Mouse (Mus musculus) megakaryocyte, adult 5-6 weeks (primary cell): ENCODE data around the gene Hk2. TPM values are rescaled to one million over a fixed set of nuclear protein-coding genes. Genes with fewer than 3 reads are reported as not detected.

Experiments
- ATAC-seq: 2 replicates; pipeline ENCODE4 v1.8.0; 2016; ENCODE audit warnings: mild to moderate bottlenecking, inconsistent platforms; ENCODE audit not compliant: poor library complexity, severe bottlenecking
- total RNA-seq, 2 experiments: library from RNA; stranded (forward) in 1 of 2; stranded (reverse) in 1 of 2; fragments of 153-499, 151-499 nt in 1 of 2; fragments of 221-1000, 200-1000 nt in 1 of 2; gene quantifications; 2 replicates each; pipeline versions ENCODE4 v1.2.3 to v1.2.4; 2015 to 2017

Gene Hk2
- total RNA-seq (2015) (56.7 and 64.1 TPM in 2 replicates), total RNA-seq (2017) (70.2 and 71.2 TPM in 2 replicates)

- peak; percentile 84 for ATAC-seq
Measured at GRCm38 (mm10) chr6:82774321-82774764, at the start of gene Hk2. Gene Hk2, minus strand, starts transcription at chr6:82774454.

- peak; percentile 69 for ATAC-seq
Measured at GRCm38 (mm10) chr6:82821758-82822253, 47.6 kb upstream of the Hk2 start.

- ATAC-seq: no peak
Measured at GRCm38 (mm10) chr6:82820716-82821115, 46.5 kb upstream of the Hk2 start.

- peak; percentile 49; the same call in 1 of the 2 replicates for ATAC-seq
Measured at GRCm38 (mm10) chr6:82814821-82815220, 40.6 kb upstream of the Hk2 start.

GRCm38 (mm10) chr6:82807984-82808700 is 33.9 kb upstream of the Hk2 start:
- peak; percentile 54; the same call in 1 of the 2 replicates for ATAC-seq

GRCm38 (mm10) chr6:82806971-82807370 is 32.7 kb upstream of the Hk2 start:
- ATAC-seq: no peak

- ATAC-seq: no peak
Measured at GRCm38 (mm10) chr6:82806503-82806902, 32.2 kb upstream of the Hk2 start.

- no peak for ATAC-seq
Measured at GRCm38 (mm10) chr6:82805894-82806293, 31.6 kb upstream of the Hk2 start.

- ATAC-seq: peak; percentile 81
Measured at GRCm38 (mm10) chr6:82804984-82805383, 30.7 kb upstream of the Hk2 start.

- no peak for ATAC-seq
Measured at GRCm38 (mm10) chr6:82798202-82798737, 24.0 kb upstream of the Hk2 start.

GRCm38 (mm10) chr6:82797300-82797839 is 23.1 kb upstream of the Hk2 start:
- ATAC-seq: peak; percentile 93

- ATAC-seq: no peak
Measured at GRCm38 (mm10) chr6:82790864-82791263, 16.6 kb upstream of the Hk2 start.

GRCm38 (mm10) chr6:82783906-82784305 is 9.7 kb upstream of the Hk2 start:
- ATAC-seq: no peak

GRCm38 (mm10) chr6:82780802-82781393 is 6.6 kb upstream of the Hk2 start:
- peak; percentile 83 for ATAC-seq

GRCm38 (mm10) chr6:82780369-82780768 is 6.1 kb upstream of the Hk2 start:
- peak; percentile 73 for ATAC-seq

- ATAC-seq: no peak
Measured at GRCm38 (mm10) chr6:82777124-82777654, 2.9 kb upstream of the Hk2 start.

- ATAC-seq: no peak
Measured at GRCm38 (mm10) chr6:82775386-82775785, 1.1 kb upstream of the Hk2 start.

GRCm38 (mm10) chr6:82773261-82774131 is 758 bp downstream of the Hk2 start:
- ATAC-seq: peak; percentile 22

GRCm38 (mm10) chr6:82772451-82773101 is 1.7 kb downstream of the Hk2 start:
- ATAC-seq: no peak

- no peak for ATAC-seq
Measured at GRCm38 (mm10) chr6:82771981-82772409, 2.3 kb downstream of the Hk2 start.
